Mouse (Mus musculus): ENCODE measurements at regions not wholly inside any gene's neighbourhood (a gene's known extent, or its start where the extent isn't known, plus 50 kb on each side); places are given as distances from the start of the nearest gene placed in this dataset.

DNA sequence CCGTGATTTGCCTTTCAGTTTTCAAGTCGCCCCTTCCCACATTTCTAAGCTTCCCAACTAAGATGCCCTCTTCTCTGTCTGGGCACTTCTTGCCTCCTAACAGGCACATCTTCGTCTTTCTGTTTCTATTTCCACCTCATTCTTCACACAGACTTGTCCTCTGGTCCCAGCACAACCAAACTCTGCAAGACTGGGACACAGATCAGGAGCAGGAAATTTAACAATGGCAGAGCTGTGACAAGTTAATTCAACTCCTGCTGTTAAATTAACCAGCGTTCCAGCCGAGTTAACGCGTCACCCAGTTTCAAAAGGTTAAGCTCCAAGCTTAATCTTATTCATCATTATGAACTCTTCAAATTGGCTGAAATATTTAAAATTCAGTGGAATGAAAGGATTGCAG is 200.9 kb downstream of the Grb14 start:
- TF ChIP-seq CTCF (IDR thresholded peaks at IDR 0.05; ENCODE audit: low read depth) (no peak), EP300 (optimal IDR thresholded peaks at IDR 0.05) (no peak)
